Mouse (Mus musculus): ENCODE results near the gene Mapk6.

Mapk6 gene

DNA sequence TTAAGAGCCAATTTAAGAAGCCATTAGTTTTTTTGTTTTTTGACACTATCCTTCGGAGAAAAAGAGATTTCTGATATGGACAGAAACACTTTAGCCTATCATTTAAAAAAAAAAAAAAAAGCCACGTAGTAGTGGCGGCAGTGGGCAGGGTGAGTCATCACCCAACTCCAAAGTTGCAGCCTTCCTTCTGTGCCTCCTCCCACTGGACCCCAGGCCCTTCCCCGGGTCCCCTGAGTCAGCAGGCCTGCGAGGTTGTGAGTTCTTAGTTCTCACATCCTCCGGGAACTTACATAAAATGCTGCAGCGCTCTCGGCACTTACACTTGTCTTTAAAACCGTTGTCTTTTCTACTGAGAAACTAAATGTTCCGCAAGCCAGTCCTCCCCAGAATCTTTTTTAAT, 2.0 kb downstream of the Mapk6 start:
- no peak for TF ChIP-seq GATA4 (IDR thresholded peaks at IDR 0.05; ENCODE audit: insufficient replicate concordance, low read length)

GRCm38 (mm10) chr9:75406121-75406520, 3.7 kb downstream of the Mapk6 start:
- TF ChIP-seq GATA4 (IDR thresholded peaks at IDR 0.05; ENCODE audit: insufficient replicate concordance, low read length), result no peak

DNA sequence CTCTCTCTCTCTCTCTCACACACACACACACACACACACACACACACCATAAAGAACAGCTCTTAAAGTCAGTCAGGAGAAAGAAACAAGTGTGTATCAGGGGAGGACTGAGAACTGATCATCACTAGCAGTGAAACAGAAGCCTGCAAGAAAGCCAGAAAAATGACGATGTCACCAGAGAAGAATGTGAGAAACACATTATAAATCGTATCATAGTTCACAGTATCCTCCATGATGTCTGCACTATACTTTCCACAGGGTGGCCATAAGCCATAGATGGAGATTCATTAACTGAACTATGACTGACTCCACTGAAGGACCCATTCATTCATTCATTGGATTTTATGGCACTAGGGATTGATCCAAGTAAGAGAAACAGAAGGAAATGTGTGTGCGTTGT, 6.3 kb downstream of the Mapk6 start:
- no peak for TF ChIP-seq GATA4 (IDR thresholded peaks at IDR 0.05; ENCODE audit: insufficient replicate concordance, low read length)

GRCm38 (mm10) chr9:75401593-75402504, 8.0 kb downstream of the Mapk6 start:
- no peak for TF ChIP-seq GATA4 (IDR thresholded peaks at IDR 0.05; ENCODE audit: insufficient replicate concordance, low read length)

- no peak for TF ChIP-seq GATA4 (IDR thresholded peaks at IDR 0.05; ENCODE audit: insufficient replicate concordance, low read length)
Measured at GRCm38 (mm10) chr9:75400639-75401038, 9.2 kb downstream of the Mapk6 start.

DNA sequence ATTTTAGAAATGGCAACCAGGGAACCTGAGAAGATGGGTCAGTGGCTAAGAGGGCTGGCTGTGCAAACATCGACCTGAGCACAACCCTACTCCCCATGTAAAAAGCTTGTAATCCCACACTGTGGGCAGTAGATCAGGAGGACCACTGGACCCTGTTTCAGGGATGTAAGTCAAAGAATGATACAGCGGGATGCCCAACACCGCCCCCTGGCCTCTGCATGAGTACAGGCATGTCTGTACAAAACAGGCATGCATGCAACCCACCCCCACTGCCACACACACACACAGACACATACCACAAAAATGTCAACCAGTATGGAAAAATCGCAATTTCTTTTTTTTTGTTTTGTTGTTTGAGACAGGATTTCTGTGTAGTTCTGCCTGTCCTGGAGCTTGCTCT, 10.7 kb downstream of the Mapk6 start:
- TF ChIP-seq GATA4 (IDR thresholded peaks at IDR 0.05; ENCODE audit: insufficient replicate concordance, low read length), result no peak

GRCm38 (mm10) chr9:75395971-75396370, 13.8 kb downstream of the Mapk6 start:
- TF ChIP-seq GATA4 (IDR thresholded peaks at IDR 0.05; ENCODE audit: insufficient replicate concordance, low read length), result no peak

DNA sequence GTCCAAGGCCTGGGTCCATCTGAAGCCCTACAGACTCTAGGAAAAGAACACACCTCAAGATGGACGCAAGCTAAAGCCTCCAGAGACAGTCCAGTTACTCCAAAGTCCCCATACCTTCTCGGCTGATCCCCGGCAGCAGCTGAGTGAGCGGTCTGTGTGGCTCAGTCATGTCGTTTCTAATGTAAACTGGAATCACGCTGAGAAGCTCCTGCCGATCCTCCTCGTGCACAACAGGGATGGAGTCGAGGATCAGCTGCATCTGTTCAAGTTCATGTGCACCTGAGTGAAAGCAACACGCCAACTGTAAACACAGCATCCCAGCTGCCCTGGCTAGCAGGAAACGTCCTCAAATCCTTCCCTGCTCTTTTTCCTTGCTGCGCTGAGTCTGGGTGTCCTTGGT, 16.6 kb downstream of the Mapk6 start:
- no peak for TF ChIP-seq GATA4 (IDR thresholded peaks at IDR 0.05; ENCODE audit: insufficient replicate concordance, low read length)

- TF ChIP-seq GATA4 (IDR thresholded peaks at IDR 0.05; ENCODE audit: insufficient replicate concordance, low read length), result no peak
Measured at GRCm38 (mm10) chr9:75385218-75385974, 24.4 kb downstream of the Mapk6 start.

DNA sequence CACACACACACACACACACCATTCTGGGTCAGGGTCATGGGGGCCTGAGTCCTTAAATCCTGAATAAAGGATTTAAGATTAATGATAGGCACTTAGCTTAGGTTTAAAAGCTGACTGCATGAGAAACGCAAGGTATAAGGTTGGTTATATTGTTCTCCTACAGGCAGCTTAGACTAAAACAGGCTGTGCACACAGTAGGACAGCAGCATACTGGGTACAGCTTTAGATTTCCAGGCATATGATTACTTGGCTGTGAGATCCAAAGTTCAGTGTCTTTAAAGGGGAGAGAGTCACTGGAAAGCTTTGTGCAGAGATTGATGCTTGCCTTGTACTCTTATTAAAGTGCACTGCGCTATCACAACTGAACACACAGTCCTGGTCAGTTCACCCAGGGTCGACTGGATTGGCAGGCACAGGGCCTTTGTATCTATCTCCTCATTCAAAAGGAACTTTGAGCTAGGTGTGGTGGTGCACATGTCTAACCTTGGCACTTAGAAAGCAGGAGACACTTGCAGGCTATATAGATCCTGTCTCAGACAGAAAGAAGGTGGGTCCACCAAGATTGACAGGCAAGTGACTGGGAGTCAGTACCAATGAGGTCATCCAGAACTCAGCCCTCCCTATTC, 25.4 kb downstream of the Mapk6 start:
- no peak for TF ChIP-seq GATA4 (IDR thresholded peaks at IDR 0.05; ENCODE audit: insufficient replicate concordance, low read length)

- TF ChIP-seq GATA4 (IDR thresholded peaks at IDR 0.05; ENCODE audit: insufficient replicate concordance, low read length), result no peak
Measured at GRCm38 (mm10) chr9:75383785-75384184, 26.0 kb downstream of the Mapk6 start.

DNA sequence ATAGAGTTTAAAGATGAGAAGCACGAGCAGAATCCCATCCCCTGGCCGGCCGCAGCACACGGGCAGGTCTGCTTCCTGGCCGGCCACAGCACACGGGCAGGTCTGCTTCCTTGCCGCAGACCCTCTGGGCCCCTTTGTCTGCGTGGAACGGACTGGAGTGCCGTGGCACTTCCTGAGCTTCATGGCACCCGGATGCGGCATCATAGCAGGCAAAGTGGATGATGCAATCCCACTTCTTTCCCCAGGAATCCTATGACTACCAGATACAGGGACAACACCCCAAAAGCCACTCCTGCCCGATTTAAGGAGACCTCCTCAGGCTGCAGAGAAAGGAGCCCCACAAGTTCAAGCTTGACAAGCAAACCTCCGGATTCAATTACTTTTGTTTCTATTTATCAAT, 27.0 kb downstream of the Mapk6 start:
- TF ChIP-seq GATA4 (IDR thresholded peaks at IDR 0.05; ENCODE audit: insufficient replicate concordance, low read length), result no peak

GRCm38 (mm10) chr9:75378774-75379173, 31.0 kb downstream of the Mapk6 start:
- no peak for TF ChIP-seq GATA4 (IDR thresholded peaks at IDR 0.05; ENCODE audit: insufficient replicate concordance, low read length)

GRCm38 (mm10) chr9:75376428-75376827, 33.4 kb downstream of the Mapk6 start:
- no peak for TF ChIP-seq GATA4 (IDR thresholded peaks at IDR 0.05; ENCODE audit: insufficient replicate concordance, low read length)

DNA sequence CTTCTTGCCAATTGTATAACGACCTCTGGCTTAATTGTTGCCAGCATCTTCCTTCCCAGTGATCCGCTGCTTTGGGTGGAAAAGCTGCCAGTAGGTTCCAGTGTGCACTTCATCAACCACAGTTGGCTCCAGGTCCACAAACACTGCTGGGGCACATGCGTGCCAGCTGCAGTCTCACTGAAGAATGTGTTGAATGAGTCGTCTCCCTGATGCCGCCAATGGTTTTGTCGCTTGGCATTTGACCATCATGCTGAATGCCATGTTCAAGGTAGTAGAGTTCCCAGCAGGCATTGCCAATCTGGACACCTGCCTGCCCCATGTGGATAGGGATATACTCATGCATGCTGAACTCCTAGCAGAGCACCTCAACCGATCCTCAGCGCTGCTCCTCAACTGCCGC, 34.2 kb downstream of the Mapk6 start:
- no peak for TF ChIP-seq GATA4 (IDR thresholded peaks at IDR 0.05; ENCODE audit: insufficient replicate concordance, low read length)

DNA sequence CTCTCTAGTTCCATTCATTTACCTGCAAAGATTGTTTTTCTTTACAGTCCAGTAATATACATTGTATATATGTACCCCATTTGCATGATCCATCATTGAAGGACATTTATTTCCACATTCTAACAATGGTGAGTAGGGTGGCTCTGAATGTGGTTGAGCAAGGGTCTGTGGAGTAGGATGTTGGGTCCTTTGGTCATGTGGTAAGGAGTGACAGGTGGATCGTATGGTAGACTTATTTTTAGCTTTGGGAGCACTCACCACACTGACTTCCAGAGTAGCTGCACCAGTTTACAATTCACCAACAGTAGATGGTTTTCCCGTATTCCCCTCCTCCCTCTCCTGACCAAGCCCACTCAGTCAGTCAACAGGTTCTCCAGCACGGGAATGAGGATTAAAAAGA, 41.0 kb downstream of the Mapk6 start:
- no peak for TF ChIP-seq GATA4 (IDR thresholded peaks at IDR 0.05; ENCODE audit: insufficient replicate concordance, low read length)

Measured in liver, adult (tissue).